Mouse (Mus musculus) kidney, adult 8-10 months (tissue): Measurements from ENCODE around the gene Rnf31.

Experiments
- DNase-seq, 2 experiments: peaks; one replicate each; pipeline ENCODE4 v3.0.0; 2022

Gene Rnf31

DNA sequence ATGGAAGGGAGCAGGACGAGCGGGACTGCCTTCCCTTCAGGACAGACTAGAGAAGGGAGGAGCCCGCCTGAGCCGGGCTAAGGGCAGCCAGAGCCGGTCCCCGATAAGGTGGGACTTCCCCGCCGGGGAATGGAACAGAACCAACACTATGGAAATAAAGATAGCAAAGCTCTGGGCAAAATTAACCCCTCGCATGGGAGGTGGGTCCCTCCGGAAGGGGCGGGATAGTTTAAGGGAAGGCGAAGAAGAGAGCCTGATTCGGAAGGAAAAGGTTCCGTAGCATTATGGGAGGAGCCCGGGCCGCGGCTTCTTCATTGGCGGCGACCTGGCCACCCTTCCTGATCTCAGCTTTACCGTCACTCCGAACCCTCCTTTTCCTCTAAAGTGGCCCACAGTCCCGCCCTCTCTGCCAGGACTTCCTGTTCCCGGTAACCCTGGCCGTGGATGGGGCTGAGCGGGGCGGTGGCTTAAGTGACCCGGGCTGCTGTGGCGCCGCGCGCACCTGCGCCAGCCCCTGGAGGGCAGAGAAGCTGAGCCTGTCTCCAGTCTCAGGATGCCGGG, at the start of gene Rnf31:
Gene Rnf31, plus strand, starts transcription at position 378 of the 561 bp plus-strand sequence.
- peak; percentile 98 for DNase-seq

DNA sequence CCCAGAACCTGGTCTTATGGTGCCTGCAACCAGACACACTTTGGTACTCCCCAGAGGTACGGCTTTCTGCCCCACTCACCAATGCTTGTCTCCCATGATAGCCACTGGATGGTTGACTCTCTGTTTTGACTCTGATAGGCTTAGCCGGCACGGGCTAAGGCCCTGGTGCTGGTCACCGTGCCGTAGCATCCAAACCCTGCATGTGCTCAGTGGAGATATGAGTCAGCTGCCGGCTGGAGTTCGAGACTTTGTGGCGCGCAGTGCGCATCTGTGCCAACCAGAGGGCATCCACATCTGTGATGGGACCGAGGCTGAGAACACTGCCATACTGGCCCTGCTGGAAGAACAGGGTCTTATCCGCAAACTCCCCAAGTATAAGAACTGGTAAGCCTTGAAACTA, 49.2 kb upstream of the Rnf31 start:
- DNase-seq = no peak

DNA sequence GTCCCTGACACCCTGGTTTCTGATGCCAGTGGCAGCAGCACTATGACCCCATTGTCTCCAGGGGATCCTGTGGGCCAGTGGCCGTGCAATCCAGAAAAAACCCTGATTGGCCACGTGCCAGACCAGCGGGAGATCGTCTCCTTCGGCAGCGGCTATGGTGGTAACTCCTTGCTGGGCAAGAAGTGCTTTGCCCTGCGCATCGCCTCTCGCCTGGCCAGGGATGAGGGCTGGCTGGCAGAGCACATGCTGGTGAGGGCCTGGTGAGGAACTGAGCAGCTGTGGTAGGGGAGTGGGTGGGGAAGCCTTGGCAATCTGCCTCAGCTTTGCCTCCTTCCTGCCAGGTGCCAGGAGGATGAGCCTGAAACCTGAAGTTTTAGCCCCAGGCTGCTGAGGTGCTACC, 47.2 kb upstream of the Rnf31 start:
- no peak for DNase-seq

DNA sequence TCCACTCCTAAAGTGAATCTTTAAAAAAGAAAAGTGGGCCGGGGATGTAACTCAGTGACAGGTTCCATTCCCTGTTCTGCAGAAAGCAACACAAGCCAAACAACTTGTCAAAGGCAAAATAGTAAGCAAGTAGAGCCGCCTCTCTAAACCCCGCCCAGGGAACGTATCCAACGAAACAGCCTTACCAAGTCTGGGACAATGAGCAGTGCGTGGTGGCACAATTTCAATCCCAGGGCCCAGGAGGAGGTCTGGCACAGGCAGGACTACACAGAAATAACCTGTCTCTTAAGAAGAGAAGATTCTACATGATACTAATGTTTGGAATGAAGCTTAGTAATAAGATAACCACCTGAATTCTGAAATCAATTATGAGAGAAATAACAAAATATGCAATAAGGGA, 41.3 kb upstream of the Rnf31 start:
- no peak for DNase-seq

DNA sequence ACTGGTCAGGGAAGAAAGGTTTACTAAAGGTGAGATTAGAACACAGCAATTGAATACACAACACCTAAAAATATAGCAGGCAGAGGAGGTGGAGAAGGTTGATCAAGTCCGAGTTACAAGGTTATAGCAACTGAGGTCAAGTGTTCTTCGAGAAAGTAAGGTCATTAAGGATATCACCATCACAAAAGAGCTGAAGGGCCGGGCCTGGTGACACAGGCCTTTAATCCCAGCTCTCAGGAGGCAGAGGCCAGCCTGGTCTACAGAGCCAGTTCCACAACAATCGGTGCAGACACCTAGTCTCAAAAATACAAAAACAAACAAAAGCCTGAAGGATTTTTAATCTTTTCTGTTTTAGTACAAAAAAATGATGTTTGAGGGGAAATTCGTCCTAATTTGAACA, 40.2 kb upstream of the Rnf31 start:
- DNase-seq = no peak

GRCm38 (mm10) chr14:55551794-55552193, 39.7 kb upstream of the Rnf31 start:
- no peak for DNase-seq

DNA sequence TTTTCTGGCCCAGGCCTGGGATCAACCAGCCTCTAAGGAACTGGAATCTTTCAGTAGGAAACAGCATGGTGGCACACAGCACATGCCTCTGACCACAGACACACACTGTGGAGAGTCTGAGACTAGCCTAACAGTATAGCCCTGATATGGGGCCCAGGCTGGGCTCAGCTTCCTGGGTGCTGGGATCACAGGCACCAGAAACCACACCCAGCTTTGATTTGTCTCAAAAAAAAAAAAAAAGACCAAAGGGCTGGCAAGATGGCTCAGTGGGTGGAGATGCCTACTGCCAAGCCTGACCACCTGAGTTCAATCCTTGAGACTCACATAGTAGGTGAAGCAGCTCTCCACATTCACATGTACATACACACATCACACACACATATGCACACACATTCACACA, 36.9 kb upstream of the Rnf31 start:
- DNase-seq = no peak

- no peak for DNase-seq
Measured at GRCm38 (mm10) chr14:55555788-55556187, 35.7 kb upstream of the Rnf31 start.

GRCm38 (mm10) chr14:55557003-55557402, 34.5 kb upstream of the Rnf31 start:
- peak; percentile 89 to 90 for DNase-seq

DNA sequence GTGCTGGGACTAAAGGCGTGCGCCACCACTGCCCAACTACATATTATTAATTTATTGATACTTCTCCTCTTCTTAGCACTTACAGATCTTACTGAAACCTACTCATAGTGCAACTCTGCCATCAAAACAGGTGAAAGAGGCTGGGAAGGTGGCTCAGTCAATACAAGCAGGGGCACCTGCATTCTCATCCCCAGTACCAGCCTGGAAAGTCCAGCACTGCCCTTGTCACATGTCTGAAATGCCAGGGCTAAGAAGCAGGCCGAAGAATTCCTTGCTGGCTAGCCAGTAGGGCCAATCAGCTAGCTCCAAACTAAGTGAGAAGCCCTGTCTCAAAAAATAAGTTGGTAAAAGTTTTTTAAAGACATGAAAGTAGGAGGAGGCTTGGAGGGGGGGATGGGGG, 33.9 kb upstream of the Rnf31 start:
- DNase-seq = peak in 1 of 2 experiments; percentile 39

- no peak for DNase-seq
Measured at GRCm38 (mm10) chr14:55558740-55559448, 32.6 kb upstream of the Rnf31 start.

DNA sequence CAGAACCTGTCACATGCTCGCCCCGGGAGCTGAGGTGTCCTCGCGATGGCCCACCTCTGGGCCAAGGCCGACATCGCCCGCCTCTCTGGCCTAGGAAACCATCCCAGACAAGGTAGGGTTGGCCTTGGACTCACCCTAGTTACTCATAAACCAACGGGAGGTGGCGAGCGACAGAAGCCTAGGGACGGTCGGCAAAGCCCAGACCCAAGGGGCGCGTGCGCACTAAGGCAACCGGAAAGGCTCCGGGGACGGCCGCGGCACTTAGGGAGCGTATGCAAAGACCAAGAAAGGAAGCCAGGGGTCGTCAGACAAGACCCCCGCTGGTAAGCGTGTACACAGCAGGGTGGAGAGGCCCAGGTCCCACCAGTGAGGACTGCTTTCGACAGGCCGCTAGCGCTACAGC, 31.7 kb upstream of the Rnf31 start, which contains the start of gene Dcaf11:
Gene Dcaf11, plus strand, starts transcription at position 208 of the 403 bp plus-strand sequence.
- DNase-seq = peak; percentile 95 to 97

DNA sequence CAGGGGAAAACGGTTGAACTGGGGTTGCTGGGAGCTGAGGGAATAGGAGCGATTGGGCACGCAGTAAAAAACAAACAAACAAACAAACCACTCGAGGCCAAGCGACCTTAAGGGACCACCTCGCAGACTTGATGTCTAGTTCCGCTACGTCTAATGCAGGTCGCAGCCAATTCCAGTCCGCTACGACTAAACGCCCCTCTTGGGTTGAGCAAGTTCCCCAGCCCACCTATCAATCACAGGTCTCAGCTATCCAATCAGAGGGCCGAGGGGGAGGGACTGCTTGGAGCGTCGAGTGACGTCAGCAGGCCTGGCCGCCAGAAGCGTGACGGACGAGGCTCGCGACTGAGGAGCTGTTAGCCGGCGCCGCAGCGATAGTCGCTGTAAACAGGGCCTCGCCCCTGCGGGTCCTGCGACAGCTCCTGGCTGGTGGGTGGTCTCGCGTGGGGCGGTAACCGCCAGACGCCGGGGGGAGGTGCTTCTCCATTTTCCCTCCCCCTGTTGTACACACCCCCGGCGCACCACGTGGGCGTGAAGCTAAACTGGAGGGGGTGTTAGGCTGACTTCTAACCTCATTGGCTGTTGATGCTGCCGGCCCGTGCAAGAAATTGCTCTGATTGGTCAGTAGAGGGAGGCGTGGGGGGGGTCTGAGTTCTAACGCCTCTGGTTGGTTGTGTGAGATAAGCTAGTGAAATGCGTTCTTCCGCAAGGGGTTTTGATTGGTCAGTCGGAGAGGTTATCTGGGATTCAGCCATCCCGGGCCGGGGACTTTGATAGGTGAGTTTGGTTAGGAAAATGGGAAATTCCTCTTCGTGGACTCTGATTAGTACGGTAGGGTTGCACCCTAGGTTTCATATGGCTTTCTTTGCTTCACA, 31.1 kb upstream of the Rnf31 start, which contains the start of gene A730061H03Rik:
Gene A730061H03Rik, minus strand, starts transcription at position 205 of the 872 bp plus-strand sequence.
- peak; percentile 98 to 99 for DNase-seq

DNA sequence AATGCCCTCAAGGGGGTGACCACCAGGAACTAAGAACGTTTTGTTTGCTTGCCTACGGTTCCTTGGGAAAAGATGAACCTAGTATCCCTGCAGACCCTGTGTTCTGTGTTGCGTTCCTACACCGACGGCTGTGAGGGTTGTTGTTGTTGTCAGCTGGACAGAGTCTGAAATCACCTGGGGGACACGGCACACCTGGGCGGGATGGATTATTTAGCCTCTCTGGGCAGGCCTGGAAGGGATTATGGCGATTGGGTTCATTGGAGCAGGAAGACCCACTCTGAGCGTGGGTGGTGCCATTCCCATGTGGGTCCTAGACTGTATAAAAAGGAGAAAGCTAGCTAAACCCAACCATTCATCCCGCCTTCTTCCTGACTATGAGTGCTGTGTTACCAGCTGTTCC, 29.6 kb upstream of the Rnf31 start:
- DNase-seq = no peak

GRCm38 (mm10) chr14:55563249-55563648, 28.3 kb upstream of the Rnf31 start:
- no peak for DNase-seq

DNA sequence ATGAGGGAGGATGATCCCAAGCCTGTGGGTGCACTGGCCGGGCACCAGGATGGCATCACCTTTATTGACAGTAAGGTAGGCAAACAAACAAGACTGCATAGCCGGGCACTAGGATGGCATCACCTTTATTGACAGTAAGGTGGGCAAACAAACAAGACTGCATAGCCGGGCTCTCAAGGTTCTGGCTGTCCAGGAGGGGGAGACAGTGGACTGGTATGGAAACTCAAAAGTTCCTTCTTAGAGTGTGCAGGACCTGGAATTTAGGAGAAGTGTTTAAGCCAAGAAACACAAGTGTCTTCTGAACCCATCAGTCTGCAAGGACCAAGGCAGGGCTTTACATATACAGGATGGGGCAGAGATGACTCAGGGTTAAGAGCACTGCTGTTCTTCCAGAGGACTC, 25.8 kb upstream of the Rnf31 start:
- no peak for DNase-seq

GRCm38 (mm10) chr14:55567496-55567895, 24.0 kb upstream of the Rnf31 start:
- DNase-seq = peak in 1 of 2 experiments; percentile 50

- DNase-seq = no peak
Measured at GRCm38 (mm10) chr14:55570588-55570987, 20.9 kb upstream of the Rnf31 start.

- no peak for DNase-seq
Measured at GRCm38 (mm10) chr14:55571760-55572159, 19.7 kb upstream of the Rnf31 start.

DNA sequence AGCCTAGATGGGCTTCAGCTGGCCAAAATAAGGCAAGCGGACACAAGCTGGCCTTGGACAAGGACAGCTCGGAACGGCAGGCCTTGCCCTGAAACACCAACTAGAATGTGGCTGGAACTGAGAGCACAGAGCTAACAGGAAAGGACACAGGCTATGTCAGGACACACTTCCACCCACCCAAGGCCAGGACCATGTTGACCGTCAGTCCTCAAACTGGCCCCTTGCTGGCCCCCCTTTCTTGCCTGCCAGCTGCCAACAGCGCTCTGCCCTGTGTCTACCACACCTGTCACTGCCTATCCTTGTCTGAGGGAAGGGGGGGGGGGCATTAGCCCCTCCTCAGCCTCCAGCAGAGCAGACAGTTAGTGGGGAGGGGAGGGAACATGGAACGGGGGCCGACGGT, 16.2 kb upstream of the Rnf31 start, which contains the start of gene Fitm1:
Gene Fitm1, plus strand, starts transcription at position 316 of the 400 bp plus-strand sequence.
- DNase-seq = no peak

GRCm38 (mm10) chr14:55575711-55576110, 15.8 kb upstream of the Rnf31 start:
- DNase-seq = peak in 1 of 2 experiments; percentile 47

DNA sequence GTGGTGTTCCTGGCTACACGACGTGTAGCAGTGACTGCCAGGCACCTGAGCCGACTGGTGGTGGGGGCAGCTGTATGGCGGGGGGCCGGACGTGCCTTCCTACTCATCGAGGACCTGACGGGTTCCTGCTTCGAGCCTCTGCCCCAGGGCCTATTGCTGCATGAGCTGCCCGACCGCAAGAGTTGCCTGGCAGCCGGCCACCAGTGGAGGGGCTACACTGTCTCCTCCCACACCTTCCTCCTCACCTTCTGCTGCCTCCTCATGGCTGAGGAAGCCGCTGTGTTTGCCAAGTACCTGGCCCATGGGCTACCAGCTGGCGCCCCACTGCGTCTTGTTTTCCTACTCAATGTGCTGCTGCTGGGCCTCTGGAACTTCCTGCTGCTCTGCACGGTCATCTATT, 15.1 kb upstream of the Rnf31 start:
- DNase-seq = no peak

DNA sequence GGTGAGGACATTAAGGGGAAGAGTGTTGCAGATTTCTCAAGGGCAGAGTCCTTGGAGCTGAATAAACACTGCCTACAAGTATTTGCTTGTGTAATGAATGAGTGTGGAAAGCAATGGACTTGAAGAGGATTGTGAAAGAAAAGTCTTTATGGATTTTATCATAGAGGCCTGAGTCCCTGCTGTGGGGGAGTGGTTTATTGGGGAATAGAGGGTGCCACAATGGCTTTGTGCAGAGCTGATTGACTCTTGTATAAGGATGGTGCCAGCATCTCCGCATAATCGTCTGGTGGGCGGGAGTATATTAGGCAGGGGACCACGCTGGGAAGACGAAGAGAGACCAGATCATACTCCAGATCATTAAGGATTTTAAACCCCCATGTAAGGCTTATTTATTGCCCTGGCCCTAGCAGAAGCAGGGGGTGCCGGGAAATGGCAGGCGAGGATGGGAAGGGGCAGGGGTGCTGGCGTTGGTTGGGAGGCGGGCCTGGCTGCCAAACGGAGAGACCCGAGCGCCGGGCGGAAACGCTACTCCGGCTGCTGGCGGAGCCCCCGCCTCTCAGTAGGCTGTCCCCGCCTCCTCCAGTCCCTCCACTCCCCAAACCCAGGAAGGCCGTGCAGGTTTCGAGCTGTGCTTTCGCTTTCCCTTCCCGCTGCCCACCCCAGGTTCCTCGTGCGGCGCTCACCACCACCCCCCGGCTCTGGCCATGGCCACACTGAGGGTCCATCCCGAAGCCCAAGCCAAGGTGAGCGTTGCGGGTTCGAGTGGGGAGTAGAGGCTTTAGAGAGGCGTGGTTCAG, 13.4 kb upstream of the Rnf31 start, which contains the start of gene Psme1:
Gene Psme1, plus strand, starts transcription at position 253 of the 797 bp plus-strand sequence.
- DNase-seq = peak; percentile 75 to 77
